Mouse (Mus musculus) adrenal gland, adult 18-20 months (tissue): ENCODE results near the gene Otop2. TPM values are rescaled to one million over a fixed set of nuclear protein-coding genes. Genes with fewer than 3 reads are reported as not detected.

Source experiments
- DNase-seq, 2 experiments: peaks; one replicate each; pipeline ENCODE4 v3.0.0; 2021 to 2022; ENCODE audit warnings: low spot score in 2 of 2
- total RNA-seq, 2 experiments: library from RNA; stranded (reverse); gene quantifications; 1 replicate in 1 of 2; 2 replicates in 1 of 2; pipeline ENCODE4 v1.2.3; 2021

Gene Otop2
- total RNA-seq, 2 experiments from 2014 or later, result not detected

- DNase-seq, result no peak
Observed at GRCm38 (mm10) chr11:115341866-115342265, 34.9 kb downstream of the Otop2 start.

DNA sequence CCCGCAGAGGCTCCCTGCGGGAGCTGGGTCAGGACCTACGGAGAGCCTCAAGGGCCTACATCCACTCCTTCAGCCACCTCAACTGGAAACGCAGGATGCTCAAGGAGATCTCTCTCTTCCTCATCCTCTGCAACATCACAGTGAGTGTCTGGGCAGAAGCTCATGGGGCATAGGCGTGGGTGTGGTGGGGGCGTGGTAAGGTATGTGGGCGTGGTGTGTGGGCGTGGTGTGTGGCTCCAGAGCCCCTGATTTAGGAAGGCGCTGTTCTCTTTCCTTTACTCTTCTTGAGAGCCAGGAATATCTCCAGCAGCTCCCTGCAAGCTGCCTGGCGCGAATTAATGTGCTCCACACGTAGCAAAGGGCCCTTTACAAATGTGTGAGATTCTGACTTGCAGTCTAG lies 38.0 kb downstream of the Otop2 start:
- no peak for DNase-seq

- DNase-seq, result no peak
Observed at GRCm38 (mm10) chr11:115345515-115345914, 38.6 kb downstream of the Otop2 start.

DNA sequence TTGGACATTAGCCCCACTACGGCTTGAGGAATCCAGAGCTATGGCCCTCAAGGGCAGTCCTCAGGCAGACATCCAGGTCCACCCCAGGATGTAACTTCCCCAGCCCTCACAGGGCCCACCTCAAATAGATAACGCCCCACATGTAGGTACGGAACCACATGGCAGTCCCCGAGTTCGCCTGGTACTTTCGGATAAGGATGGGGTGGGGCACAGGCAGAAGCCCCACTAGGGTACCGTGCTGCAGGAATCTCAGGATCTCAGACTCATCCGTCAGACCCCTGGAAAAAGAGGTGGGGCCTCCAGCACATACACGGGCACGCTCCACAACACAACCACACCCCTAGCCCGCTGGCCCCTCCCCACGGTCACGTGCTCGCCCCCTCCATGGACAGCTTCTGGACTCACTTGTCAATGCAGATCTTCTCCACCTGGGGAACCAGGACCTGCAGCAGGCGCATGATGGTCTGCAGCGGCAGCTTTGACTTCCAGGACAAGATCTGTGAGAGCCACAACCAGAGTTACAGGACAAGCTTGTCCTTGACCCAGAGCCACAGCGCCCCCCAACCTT lies 41.8 kb downstream of the Otop2 start:
- DNase-seq, result no peak

GRCm38 (mm10) chr11:115349976-115350375 lies 43.0 kb downstream of the Otop2 start:
- DNase-seq, result no peak

DNA sequence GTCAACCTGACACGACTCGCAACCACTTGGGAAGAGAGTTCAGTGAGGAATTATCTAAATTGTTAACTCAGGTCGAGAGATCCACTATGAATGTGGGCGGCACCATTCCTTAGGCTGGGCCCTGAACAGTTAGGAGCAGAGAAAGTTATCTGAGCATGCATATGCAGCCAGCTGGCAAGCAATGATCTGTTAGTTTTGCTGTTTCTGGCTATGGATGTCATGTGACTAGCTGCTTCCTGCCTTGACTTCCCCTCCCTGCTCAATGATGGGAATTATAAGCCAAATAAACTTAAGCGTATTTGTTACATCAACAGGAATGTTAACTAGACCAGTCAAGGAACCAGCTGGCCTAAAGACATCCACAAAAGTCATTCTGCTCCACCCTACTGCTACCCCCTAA lies 46.4 kb downstream of the Otop2 start:
- no peak for DNase-seq

DNA sequence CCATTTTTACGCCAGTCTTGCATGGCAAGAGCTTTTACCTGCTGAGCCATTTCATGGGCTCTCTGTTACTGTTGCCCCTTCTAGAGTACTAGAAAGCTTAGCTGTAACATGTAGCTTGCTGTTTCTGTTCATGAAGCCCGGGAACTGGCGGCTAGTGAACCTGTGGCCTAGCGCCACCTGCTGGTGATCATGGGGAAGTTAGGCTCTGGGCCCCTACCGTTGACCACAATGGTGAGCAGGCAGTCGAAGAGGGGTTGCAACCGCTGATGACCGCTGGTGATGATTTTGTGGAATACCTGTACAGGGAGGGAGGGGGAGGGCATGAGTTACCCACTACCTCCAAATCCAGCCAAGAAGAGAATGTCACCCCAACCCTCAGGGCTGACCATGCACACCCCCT lies 47.2 kb downstream of the Otop2 start:
- peak; percentile 71 to 77 for DNase-seq

- DNase-seq, result peak; percentile 70 to 72
Observed at GRCm38 (mm10) chr11:115358468-115358867, 51.5 kb downstream of the Otop2 start.

DNA sequence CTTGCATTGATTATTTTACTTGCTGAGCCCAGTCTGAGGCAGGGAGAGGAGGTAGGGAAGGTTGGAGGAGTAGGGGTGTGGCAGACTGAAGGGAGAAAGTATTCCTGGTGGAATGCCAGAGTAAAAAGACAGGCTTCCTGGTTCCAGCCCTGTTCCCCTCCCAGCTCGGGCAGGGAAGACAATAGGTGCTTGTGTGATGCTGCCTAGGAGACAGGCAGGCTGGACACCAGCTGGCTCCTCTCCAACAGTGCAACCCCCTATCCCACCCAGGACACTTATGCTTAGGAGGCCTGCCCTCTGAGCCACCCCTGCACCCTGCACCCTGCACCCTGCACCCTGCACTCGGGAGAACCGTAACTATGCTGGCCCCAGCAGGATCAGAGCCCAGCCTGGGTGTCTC lies 52.3 kb downstream of the Otop2 start:
- DNase-seq, result no peak

- DNase-seq, result no peak
Observed at GRCm38 (mm10) chr11:115359726-115360125, 52.8 kb downstream of the Otop2 start.

- no peak for DNase-seq
Observed at GRCm38 (mm10) chr11:115364136-115364535, 57.2 kb downstream of the Otop2 start.

DNA sequence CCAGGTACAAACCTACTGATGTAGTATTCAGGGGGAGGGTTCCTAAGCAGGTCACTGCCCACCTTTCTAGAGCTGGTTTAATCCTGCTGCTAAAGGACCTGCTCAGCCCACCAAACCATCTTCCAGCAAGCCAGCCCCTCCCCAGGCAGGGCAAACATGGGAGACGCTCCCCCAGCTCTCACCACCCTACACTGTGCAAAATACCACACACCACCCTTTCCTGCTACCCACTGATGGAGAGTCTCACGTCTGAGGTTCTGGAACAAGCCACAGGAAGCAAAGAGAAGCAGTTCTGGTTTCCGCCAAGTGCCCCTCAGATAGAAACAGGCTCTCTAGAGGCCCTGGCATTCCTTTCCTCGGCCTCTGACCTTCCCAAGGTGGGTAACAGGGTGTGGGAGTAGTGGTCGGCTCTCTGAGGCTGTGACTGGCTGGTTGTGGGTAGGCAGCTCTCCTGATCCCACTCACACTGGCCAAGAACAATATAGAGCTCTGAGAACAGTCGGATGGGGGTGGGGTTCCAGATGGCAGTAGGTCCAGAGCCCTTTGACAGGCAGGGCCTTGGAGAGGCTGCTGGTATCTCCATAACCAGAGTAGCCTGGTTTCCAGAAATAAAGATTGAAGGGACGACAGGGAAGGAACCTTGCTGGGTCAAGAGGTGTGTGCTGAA lies 59.2 kb downstream of the Otop2 start:
- DNase-seq, result no peak

DNA sequence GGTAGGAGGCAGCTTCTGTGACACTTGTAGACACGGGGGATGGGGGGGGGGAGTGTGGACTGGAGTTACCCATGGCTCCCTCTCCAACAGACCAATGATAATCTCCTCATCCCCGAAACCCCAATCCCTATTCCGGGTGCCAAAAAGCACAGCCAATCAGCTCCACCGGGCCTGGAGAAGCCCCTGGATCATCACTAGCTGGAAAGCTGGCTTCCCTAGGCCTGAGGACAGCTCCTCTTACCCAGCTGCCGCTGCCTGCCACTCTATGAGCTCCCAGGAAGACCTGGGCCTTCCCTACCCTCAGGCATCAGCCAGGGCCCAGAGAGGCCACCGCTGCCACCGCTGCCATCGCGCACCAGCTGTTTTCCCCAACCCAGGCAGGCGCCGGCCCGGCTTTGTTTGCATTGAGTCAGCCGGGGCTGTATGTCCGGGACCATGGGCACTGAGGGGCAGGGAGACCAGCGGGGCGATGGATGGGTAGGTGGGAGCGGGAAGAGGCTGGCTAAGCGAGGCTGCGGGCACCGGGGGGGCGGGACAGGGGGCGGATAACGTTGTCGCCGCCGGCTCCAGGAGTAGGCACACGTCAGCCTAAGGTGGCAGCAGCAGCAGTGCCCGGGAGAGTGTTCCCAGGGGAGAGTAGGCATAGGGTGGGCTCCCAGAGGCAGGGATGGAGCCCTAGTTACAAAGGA lies 59.9 kb downstream of the Otop2 start:
- DNase-seq, result peak in 1 of 2 experiments; percentile 30

DNA sequence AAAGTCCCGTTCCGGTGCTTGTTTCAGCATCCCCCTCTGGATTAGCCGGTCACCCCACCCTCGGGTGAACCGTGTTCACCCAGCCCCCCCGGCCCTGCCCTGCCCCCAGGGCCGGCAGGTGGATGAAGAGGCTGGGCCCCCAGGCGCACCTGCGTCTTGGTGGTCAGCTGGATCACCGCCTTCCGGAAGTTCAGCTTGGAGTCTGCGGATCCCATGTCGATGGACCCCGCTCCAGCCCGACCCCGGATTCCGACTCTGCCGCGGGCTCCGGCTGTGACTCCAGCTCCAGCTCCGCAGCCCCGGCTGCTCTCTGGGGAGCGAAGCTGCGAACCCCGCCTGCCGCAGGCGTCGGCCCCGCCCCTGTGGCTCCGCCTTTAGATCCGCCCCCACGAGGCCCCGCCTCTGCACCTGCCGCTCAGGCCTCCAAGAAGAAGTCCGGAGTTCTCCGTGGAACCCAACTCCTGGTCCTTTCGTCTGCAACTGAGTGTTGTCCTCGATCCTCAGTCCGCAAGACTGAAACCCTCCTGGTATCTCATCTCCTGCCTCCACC lies 60.5 kb downstream of the Otop2 start, which contains the start of gene Hid1:
Gene Hid1, minus strand, starts transcription at position 362 of the 550 bp plus-strand sequence.
- peak; percentile 89 for DNase-seq

GRCm38 (mm10) chr11:115370368-115370767 lies 63.4 kb downstream of the Otop2 start:
- DNase-seq, result no peak

DNA sequence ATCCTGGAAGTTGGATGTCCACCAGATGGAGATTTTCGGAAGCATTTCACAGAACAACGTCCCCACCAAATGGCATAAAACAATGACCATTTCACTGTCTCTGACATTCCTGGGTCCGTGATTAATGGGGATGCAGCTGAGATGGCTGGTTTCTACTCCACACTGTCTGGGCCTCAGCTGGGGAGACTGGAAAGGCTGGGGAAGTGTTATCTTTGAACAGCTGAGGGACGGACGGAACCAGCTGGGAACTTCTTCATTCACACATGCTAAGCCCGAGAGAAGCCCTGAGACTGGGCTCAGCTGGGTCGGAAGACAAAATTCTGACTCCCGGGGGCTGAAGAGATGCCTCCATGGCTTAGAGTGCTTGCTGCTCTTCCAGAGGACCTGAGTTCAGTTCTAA lies 64.4 kb downstream of the Otop2 start:
- DNase-seq, result no peak

GRCm38 (mm10) chr11:115372015-115372414 lies 65.1 kb downstream of the Otop2 start:
- DNase-seq, result no peak

GRCm38 (mm10) chr11:115372737-115373136 lies 65.8 kb downstream of the Otop2 start:
- DNase-seq, result no peak

- peak; percentile 63 to 68 for DNase-seq
Observed at GRCm38 (mm10) chr11:115373805-115374694, 67.1 kb downstream of the Otop2 start.

DNA sequence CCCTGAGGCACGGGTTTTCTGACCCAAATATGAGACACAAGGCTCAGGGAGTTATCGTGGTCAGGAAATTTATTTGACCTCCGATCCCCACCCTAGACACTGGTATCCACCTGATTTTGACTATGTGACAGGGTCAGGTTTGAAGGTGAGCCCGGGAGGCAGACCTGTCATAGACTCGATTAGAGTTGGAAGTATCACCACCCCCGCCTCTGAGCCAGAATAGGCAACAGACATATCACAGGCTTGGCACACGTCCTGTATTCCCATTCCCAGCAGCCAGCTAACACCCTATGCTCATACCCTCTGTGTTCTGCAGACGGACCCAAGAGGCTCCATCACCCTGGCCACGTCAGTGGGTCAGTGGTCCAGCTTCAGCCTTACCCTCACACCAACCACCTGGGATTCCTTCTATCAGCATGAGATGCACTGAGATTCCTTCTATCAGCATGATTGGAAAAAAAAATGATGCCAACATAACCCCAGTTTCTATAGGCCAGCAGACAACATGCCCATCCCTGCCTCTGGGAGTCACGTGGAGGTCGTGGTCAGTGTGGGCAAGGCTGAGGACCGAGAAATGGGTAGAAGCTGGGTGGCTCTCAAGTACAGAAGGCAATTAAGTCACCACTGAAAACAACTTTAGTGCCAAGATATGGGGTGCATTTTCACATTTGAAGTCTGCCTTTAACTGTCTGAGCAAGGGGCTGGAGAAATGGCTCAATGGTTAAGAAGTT lies 67.9 kb downstream of the Otop2 start:
- peak in 1 of 2 experiments; percentile 62 for DNase-seq
